Mouse (Mus musculus): ENCODE measurements around the gene Rnf121.

Gene Rnf121

DNA sequence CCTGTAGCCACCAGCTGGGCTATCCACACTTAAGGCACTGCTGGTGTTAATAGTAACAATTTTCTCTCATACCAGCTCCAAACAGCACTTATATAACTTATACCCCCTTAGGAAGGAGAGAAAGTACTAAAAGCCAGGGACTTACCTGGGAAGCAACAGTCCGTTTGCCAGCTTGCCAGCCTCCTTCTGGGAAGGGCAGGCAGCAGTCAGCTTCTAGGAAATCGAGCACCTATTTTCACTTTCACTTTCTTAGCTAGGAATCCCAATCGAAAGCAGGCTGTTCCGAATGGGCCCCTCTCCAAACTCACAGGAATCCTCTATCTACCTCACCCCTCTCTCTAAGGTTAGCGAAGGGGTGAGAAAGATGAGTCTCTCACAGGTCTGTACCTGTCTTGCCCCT lies 47.8 kb downstream of the Rnf121 start:
- in situ Hi-C loops (cut with MboI; ENCODE audit: low pct_unique_long_range_greater_than_20kb in 1 of 2, low sequenced_read_pairs in 2 of 2, unreplicated experiment in 1 of 2): no loop called here

DNA sequence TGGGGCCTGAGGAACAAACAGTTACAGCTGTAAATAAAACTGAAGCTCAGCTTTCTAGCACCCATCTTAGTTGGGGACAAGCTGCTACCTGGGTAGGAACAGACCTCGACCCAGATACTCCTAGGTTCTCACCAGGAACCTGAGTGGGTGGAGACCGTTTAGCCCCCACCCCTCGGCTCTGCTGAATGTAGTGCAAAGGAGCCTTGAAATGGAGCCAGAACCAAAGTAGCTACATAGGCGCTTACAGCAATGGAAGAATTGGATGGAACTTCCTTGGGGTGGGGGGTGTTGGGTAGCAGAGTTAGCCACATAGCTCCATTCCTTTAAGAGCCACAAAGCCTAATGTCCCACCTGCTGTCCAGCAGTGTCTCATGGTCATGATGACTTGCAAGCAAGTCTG lies 48.3 kb downstream of the Rnf121 start:
- in situ Hi-C loops (cut with MboI; ENCODE audit: low pct_unique_long_range_greater_than_20kb in 1 of 2, low sequenced_read_pairs in 2 of 2, unreplicated experiment in 1 of 2): no loop called here

DNA sequence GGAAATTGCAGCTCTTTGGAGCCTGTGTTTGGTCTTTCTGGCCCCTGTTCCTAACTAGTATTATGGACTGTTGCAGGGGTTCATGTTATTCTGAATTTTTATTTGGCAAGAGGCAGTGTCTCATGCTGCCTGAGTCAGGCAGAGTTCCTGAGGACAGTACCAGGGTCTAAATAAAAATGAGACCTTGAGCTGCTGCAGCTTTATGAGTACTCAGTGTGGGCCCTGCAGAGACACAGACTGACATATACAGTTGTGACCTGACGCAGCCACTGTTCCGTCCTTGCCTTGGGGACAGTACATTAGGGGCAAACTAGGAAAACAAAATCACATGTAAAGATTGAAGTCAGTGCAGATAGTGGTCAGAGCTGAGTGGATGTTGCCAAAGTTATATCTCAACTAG lies 50.3 kb downstream of the Rnf121 start:
- in situ Hi-C loops (cut with MboI; ENCODE audit: low pct_unique_long_range_greater_than_20kb in 1 of 2, low sequenced_read_pairs in 2 of 2, unreplicated experiment in 1 of 2): no loop called here

DNA sequence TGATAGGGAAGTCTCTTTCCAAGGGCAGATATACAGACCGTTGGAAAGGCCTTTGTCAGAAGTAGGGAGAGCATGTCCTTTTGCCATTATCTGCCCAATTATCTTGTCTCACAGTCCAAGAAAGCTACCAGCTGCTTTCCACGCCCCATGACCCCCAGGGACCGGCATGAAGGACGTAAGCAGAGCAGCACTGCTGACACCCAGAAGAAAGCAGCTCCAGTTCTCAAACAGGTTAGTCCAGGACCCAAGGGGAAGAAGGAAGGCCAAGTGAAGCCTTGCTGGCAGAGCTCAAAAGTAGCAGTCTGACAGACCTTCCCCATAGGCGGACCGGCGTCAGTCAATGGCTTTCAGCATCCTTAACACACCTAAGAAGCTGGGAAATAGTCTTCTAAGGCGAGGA lies 51.9 kb downstream of the Rnf121 start:
- in situ Hi-C loops (cut with MboI; ENCODE audit: low pct_unique_long_range_greater_than_20kb in 1 of 2, low sequenced_read_pairs in 2 of 2, unreplicated experiment in 1 of 2): no loop called here

DNA sequence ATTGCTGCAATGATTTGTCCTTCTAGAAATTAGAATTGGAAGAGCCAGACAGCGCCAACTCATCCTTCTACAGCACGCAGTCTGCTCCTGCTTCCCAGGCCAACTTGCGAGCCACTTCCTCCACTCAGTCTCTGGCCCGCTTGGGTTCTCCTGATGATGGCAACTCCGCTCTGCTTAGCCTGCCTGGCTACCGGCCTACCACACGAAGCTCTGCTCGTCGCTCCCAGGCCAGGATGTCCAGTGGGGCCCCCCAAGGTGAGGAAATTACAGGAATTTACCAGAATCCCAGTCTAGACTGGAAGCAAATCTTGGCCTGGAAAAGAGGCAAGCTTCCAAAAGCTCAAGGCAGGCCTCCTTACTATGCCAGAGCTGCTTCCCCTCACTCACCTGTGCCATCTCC lies 53.4 kb downstream of the Rnf121 start:
- in situ Hi-C loops (cut with MboI; ENCODE audit: low pct_unique_long_range_greater_than_20kb in 1 of 2, low sequenced_read_pairs in 2 of 2, unreplicated experiment in 1 of 2): no loop called here

DNA sequence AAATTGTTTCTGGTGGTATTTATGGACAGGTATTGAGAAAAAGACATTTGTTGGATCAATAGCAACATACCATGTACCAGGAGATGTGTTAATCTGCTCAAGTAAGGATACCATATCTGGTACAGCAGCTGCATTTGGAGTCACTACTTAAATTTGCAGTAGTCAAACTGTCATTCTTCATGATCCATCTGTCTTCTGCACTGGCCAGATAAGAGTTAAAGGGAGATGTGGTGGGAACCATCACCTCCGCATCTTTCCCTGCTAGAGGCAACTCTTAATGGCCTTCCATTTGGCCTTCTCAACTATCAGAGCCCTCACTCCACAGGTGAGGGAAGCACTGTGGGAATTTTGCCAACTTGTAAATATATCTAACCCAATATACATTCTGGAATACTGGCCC lies 58.7 kb downstream of the Rnf121 start:
- in situ Hi-C loops (cut with MboI; ENCODE audit: low pct_unique_long_range_greater_than_20kb in 1 of 2, low sequenced_read_pairs in 2 of 2, unreplicated experiment in 1 of 2): no loop called here

DNA sequence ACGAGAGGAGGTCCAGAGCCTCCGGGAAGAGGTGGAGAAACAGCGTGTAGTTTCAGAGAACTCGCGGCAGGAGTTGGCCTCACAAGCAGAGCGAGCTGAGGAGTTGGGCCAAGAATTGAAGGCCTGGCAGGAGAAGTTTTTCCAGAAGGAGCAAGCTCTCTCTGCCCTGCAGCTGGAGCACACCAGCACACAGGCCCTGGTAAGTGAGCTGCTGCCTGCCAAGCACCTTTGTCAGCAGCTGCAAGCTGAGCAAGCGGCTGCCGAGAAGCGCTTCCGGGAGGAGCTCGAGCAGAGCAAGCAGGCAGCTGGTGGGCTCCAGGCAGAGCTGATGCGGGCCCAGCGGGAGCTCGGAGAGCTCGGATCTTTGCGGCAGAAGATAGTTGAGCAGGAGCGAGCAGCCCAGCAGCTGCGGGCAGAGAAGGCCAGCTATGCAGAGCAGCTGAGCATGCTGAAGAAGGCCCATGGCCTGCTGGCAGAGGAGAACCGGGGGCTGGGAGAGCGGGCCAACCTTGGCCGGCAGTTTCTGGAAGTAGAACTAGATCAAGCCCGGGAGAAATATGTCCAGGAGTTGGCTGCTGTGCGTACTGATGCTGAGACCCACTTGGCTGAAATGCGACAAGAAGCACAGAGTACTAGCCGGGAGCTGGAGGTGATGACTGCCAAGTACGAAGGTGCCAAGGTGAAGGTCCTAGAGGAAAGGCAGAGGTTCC lies 64.2 kb downstream of the Rnf121 start:
- in situ Hi-C loops (cut with MboI; ENCODE audit: low pct_unique_long_range_greater_than_20kb in 1 of 2, low sequenced_read_pairs in 2 of 2, unreplicated experiment in 1 of 2): no loop called here

DNA sequence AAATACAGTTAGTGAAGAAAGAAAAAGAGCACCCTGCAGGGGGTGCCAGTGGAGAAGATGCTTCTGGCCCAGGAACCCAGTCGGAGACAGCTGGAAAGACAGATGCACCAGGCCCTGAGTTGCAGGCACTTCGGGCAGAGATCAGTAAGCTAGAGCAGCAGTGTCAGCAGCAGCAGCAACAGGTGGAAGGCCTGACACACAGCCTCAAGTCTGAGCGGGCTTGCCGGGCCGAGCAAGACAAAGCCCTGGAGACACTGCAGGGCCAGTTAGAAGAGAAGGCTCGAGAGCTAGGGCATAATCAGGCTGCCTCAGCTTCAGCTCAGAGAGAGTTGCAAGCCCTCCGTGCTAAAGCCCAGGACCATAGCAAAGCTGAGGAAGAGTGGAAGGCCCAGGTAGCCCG lies 65.0 kb downstream of the Rnf121 start:
- in situ Hi-C loops (cut with MboI; ENCODE audit: low pct_unique_long_range_greater_than_20kb in 1 of 2, low sequenced_read_pairs in 2 of 2, unreplicated experiment in 1 of 2): no loop called here

DNA sequence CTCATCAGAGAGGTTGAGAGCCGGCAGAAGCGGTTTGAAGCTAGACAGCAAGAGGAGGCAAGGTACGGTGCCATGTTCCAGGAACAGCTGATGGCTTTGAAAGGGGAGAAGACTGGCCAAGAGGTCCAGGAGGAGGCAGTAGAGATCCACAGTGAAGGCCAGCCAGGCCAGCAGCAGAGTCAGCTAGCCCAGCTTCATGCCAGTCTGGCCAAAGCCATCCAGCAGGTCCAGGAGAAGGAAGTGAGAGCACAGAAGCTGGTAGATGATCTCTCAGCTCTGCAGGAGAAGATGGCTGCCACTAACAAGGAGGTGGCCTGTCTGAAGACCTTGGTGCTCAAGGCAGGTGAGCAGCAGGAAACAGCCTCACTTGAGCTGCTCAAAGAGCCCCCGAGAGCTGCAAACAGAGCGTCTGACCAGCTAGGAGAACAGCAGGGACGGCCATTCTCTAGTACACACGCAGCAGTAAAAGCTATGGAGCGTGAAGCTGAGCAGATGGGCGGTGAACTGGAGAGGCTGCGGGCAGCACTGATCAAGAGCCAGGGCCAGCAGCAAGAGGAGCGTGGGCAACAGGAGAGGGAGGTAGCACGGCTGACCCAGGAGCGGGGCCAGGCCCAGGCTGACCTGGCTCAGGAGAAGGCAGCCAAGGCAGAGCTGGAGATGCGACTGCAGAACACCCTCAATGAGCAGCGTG lies 65.7 kb downstream of the Rnf121 start:
- in situ Hi-C loops (cut with MboI; ENCODE audit: low pct_unique_long_range_greater_than_20kb in 1 of 2, low sequenced_read_pairs in 2 of 2, unreplicated experiment in 1 of 2): no loop called here

DNA sequence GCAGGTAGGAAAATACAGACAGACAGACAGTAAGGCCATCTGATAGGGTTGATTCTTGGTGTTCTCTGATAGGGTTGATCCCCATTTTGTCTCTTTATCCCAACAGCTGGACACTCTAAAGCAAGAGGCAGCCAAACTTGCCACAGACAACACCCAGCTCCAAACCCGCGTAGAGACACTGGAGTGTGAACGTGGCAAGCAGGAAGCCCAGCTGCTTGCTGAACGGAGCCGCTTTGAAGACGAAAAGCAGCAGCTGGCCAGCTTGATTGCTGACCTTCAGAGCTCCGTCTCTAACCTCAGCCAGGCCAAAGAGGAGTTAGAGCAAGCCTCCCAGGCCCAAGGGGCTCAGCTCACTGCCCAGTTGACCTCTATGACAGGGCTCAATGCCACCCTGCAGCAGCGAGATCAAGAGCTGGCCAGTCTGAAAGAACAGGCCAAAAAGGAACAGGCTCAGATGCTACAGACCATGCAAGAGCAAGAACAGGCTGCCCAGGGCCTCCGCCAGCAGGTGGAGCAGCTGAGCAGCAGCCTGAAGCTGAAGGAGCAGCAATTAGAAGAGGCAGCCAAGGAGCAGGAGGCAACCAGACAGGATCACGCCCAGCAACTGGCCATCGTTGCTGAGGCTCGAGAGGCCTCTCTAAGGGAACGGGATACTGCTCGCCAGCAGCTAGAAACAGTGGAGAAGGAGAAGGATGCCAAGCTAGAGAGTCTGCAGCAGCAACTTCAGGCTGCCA lies 66.9 kb downstream of the Rnf121 start:
- in situ Hi-C loops (cut with MboI; ENCODE audit: low pct_unique_long_range_greater_than_20kb in 1 of 2, low sequenced_read_pairs in 2 of 2, unreplicated experiment in 1 of 2): no loop called here

DNA sequence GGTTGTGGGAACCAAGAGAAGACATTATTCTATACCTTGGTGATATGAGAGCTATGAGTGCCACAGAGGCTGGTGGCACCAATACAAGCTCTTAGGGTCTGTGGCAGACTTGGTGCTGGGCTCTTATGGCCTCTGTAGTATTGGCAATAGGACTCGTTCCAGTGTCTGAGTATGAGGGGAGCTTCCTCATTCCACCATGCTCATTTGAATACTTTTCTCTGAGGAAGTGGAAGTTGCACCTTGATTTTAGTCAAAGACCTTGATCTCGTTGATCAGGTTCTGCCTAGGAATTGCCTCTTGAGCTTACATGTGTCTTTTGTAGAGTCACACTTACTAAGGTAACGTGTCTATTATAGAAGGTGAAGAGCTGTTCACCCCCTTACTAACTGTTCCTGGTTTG lies 71.0 kb downstream of the Rnf121 start:
- in situ Hi-C loops (cut with MboI; ENCODE audit: low pct_unique_long_range_greater_than_20kb in 1 of 2, low sequenced_read_pairs in 2 of 2, unreplicated experiment in 1 of 2): no loop called here

DNA sequence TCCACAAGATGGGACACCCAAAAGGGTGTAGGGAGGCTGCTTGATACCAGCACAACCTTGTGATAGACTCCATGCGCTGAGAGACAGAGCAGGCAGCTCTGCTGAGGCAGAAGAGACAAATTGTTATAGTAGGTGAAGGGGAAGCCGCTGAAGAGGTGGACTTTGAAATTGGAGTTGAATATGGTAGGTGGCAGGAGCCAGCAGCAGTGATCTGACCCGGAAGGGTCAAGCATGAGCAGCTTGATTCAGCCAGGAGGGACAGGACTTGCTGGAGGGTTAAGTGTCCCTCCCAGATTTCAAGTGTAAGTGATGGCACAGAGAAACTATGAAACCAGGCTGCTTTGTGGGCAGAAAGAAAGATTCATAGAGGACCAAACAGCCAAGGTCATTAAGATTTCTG lies 80.2 kb downstream of the Rnf121 start:
- in situ Hi-C loops (cut with MboI; ENCODE audit: low pct_unique_long_range_greater_than_20kb in 1 of 2, low sequenced_read_pairs in 2 of 2, unreplicated experiment in 1 of 2): no loop called here

DNA sequence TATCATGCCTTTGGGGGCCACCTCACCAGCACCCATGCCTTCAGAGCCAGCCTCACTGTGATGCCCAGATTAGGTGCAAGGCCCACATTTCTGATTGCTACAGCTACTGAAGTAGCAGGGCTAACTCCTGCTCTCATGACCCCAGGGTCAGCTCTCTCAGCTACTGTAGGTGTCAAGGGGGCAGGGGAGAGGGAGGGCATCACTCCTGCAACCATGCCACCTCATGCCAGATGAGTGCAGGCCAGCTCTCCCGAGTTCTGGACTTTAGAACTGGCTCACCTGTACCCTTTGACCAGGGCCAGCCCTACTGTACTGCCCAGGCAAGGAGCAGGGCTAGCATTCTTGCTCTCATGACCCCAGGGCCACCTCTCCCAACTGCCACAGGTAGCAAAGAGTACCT lies 82.5 kb downstream of the Rnf121 start:
- in situ Hi-C loops (cut with MboI; ENCODE audit: low pct_unique_long_range_greater_than_20kb in 1 of 2, low sequenced_read_pairs in 2 of 2, unreplicated experiment in 1 of 2): no loop called here

DNA sequence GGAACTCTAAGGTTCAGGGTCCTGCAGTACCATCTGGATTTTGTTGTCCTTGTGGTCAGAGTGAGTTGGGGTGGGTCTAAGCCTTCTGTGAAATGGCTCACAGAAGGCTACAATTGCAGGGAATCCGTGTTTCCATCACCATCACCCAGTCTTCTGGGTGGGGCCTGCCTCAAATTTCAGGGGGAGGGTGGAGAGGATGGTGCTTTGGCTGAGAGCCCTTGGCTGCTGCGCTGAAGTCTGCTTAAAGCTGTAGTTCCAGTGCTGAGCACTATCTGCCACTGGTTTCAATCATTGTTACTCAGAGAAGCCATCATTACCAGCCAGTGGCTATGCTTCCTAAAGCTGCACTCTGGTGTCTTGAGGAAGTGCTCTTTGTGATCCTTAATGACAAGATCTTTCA lies 90.8 kb downstream of the Rnf121 start:
- in situ Hi-C loops (cut with MboI; ENCODE audit: low pct_unique_long_range_greater_than_20kb in 1 of 2, low sequenced_read_pairs in 2 of 2, unreplicated experiment in 1 of 2): no loop called here

DNA sequence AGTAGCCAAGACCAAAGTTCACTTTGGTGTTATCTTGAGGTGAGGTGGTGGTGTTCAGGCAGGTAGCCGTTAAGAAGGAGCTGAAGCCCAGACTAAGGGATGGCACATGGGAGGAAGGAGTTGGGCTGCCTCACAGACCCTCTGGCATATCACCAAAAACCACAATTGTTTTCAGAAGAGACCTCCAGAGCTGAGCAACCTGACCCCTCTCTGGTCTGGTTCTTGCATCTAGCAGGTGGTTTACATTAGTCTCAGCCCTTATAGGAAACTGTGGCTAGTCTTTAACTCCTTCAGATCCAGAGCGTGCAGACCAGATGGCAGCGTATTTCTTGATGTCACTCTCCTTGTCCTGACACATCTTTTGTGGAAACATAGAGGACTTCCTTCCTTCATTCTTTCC lies 91.5 kb downstream of the Rnf121 start:
- in situ Hi-C loops (cut with MboI; ENCODE audit: low pct_unique_long_range_greater_than_20kb in 1 of 2, low sequenced_read_pairs in 2 of 2, unreplicated experiment in 1 of 2): no loop called here

DNA sequence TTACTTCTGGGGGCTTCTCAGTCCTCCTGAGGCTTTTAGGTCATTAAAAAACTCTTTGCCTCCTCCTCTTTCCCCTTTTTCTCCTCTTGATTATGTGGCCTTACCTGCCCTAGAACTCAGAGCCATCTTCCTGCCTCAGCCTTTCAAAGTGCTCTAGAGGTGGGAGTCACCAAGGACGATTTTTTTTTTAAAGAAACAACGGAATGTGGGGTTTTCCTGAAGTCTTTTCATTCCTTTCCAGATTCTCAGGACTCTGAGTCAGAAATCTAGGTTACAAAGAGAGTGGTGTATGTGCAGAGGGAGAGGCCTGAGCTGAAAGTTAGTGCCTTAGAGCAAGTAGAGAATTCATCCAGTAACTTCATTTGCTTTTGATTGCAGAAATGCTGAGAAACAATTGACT lies 93.5 kb downstream of the Rnf121 start:
- in situ Hi-C loops (cut with MboI; ENCODE audit: low pct_unique_long_range_greater_than_20kb in 1 of 2, low sequenced_read_pairs in 2 of 2, unreplicated experiment in 1 of 2): no loop called here

DNA sequence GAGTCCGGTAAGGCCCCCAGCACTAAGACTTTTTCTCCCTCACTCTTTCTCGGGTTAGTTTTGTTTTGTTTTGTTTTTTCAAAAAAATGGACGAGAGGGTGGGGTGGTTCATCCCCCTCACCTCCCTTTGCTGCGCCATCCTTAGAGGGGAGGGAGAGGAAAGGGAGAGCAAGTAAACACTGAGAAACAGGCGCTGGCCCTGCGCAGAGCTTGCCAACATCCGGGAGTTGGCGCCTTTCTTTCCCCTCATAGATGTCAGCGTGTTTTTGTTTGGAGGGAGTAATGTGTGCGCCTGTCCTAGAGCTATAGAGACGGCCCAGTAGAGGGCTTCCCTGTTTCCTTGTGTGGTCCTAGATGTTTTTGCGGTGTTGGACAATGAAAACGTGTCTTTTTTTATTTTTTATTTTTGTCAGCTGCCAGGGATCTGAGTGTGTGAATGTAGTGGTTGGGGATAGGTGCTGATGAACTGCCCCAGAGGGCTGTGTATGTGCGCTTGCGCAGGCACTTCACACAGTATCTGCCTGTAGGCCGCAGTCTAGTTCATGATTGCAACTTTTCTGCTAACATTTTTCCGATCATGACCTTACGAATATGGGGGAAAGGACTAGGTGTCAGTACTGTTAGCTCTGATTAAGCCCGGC lies 94.3 kb downstream of the Rnf121 start:
- in situ Hi-C loops (cut with MboI; ENCODE audit: low pct_unique_long_range_greater_than_20kb in 1 of 2, low sequenced_read_pairs in 2 of 2, unreplicated experiment in 1 of 2): no loop called here

DNA sequence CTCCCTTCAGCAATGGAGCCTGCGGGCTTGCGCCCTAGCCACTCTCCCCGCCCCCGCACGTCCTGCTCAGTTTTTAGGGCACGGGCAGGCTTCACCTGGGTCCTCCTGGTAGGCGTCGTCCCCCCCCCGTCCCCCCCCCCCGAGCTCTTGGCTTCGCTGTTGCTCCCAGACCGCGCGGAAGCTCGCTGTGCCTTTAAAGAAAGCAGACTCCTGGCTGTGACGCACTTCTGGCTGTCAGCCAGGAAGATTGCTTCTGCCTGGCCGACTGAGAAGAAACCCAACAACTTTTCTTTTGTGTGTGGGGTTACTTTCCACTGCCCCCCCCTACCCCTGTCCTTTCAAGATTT lies 94.9 kb downstream of the Rnf121 start:
- in situ Hi-C loops (cut with MboI; ENCODE audit: low pct_unique_long_range_greater_than_20kb in 1 of 2, low sequenced_read_pairs in 2 of 2, unreplicated experiment in 1 of 2): no loop called here

DNA sequence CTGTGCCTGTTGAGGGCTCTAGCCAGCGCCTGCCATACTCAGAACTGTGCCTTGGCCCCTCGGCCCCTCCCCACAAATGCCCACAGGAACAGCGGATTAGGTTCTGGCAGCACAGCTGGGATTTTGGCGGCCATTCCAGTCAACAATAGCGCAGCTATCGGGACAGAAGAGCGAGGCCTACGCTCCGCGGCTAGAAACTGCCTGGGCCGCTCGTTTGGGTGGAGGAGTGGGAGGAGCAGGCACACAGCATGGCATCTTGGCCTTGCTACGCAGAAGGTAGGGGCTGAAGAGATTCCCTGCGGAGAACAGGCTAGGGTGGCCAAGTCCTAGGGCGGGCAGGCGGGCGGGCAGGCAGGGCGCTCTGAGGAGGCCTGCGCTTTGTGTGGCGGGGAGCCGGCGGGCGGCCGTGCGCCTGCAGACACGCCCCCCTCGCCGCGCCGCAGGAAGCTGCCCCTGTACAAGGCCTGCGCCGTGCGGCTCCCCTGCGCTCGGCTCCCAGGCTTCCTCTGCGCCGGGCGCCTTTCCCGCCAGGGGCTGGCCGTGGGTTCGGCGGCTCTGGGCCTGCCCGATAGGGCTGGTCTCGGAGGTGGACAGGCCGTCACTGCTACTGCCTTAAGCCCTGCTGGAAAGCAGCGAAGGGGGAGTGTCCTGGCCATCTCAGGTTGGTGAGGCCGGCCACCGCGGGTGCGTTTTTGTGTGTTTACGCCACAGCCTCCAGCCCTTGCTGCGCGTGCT lies 95.4 kb downstream of the Rnf121 start:
- in situ Hi-C loops (cut with MboI; ENCODE audit: low pct_unique_long_range_greater_than_20kb in 1 of 2, low sequenced_read_pairs in 2 of 2, unreplicated experiment in 1 of 2): no loop called here

All from mouse embryonic stem cell (cell line).